Mouse (Mus musculus) mesoderm, embryonic 11.5 days (tissue): ENCODE measurements at regions not wholly inside any gene's neighbourhood (a gene's known extent, or its start where the extent isn't known, plus 50 kb on each side); places are given as distances from the start of the nearest gene placed in this dataset.
"Not testable (repeated sequence)": the region's sequence is repeated elsewhere in the genome, so short reads cannot be mapped to it uniquely, and the experiment has no call there.

Experiments
- DNase-seq: peaks from one replicate; pipeline ENCODE4 v3.0.0-alpha.2; 2012; ENCODE audit warnings: low read depth, low spot score

DNA sequence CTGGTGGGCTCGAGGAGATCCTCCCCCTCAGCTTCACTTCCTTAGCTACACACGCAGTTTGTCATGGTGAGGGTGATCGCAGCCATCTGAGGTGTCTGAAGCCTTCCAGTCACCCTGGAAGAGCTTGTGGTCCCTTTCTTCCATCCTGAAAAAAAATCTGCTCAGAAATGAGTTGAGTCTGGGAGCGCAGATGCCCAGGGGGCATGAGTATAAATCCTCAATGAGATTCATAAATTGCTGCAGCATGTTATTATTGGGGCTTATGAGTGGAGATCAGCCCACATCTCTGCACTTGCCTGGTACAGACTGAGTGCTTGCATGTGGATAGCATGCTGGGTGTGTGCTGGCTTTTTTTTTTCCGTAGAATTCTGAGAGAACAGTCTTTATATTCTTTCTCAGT lies 247.6 kb downstream of the Enc1 start:
- DNase-seq, result no peak

DNA sequence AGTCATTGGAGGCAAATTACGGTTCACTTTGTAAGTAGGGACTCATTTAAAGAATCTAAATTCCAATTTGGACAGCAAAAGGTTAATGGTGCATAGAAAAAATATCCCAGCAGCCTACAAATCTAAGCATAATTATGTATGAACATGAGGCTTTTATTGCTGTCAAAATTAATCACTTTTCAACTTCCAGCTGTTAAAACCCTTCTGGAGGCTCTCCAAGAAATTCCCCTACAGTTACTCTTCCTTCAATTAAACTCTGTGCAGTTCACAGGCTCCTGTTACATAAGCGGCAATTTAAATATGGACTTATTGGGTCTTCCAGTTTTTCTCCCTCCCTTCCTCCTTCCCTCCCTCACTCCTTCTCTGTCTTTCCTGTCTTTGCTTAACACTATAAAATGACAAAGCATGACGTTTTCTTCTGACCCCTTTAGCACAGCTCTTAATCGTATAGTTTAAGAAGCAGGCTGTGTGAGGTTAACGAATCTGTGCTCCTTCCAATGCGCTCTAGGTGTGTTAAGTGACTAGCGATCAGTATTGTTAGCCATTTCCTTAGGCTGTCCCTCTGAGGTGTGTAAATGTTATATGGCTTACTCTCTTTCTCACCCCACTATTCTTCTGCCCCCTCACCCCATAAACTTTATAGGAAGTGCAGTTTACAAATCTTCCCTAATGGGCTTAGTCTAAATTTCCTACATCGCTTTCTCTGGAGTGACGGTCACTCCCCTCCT lies 247.0 kb downstream of the Enc1 start:
- no peak for DNase-seq

DNA sequence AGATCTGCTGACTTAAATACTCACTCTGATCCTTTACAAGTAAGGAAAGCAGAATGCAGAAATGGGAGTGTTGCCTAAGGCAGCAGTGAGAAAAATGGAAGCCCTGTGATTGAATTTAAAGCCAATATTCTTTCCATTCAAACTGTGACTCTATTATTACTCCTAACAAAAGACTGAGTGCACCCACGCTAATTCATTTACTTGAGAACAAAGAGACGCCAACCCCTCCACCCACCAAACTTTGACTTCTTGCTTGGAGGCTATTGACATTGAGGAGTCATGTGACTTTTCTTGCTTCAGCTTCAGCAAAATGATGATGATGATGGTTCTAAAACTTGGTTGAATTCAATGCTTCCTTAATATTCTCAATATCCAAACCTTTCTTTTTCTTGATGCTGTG lies 245.6 kb downstream of the Enc1 start:
- DNase-seq, result no peak

DNA sequence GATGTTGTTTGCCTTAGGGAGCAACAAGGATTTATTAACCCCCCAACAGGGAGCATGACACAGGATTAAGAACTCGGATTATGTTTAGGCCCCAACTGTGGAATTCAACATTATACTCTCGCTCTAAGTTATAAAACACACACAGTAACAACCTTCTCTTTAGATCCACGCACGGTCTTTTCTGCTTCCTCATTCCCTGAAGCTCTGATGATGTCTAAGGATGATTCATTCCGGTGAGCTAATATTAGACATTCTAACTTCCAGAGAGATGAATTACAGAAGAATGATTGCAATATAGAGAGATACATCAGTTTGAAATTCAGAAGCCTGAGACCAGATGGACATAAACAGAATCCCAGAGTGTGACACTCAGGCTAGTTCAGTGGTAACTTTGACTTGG lies 245.0 kb downstream of the Enc1 start:
- no peak for DNase-seq

DNA sequence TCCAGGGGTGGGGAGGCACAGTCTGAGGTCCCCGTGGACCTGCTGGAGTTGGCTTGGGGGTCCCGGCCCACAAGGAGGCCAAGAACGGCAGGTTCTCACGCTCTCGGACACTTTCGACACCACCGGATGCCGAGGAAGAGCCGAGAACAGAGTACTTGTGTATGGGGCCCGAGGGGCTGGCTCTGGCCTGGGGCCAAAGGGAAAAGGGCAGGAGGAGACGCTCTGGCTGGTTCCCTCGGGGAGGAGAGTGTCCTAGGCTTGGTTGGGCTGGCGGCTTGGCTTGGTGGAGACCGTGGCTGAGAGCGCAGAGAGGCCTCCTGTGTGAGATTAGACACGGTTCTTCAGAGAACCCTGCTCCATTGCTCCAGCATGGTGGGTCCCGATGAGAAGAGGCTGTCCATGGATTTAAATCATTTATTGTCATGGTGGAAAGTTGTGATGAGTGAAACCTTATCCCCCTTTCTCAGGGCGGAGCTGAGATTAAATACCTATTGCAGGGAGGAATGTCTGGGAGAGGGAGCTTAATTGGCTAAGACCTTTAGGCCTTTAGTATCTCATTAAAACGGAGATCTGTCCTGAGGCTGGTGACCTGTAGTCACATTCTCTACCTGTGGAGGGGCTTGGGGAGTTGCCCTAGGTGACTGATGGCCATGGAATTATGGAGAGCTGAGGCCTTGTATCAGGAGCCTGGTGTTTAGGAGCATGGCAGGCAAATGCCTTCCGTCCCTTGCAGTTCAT lies 244.1 kb downstream of the Enc1 start:
- no peak for DNase-seq

DNA sequence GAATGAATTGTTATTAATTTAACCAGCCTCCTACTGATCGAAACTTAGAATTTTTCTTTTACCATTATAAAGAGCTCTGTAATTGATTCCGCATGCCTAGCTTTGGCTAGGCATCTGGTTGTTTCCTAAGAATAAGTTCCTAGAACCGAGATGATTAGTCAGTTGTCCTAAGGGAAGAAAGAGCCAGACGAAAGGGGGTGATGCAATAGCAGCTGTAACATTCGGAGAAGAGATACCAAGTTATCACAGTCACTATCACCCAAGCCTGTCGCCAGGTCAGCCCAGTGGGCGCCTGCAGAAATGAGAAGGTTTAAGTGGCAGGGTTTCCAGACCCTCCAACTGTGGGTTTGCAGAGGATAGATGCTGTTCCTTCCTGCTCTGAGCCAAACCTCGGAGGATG lies 242.8 kb downstream of the Enc1 start:
- DNase-seq, result no peak

DNA sequence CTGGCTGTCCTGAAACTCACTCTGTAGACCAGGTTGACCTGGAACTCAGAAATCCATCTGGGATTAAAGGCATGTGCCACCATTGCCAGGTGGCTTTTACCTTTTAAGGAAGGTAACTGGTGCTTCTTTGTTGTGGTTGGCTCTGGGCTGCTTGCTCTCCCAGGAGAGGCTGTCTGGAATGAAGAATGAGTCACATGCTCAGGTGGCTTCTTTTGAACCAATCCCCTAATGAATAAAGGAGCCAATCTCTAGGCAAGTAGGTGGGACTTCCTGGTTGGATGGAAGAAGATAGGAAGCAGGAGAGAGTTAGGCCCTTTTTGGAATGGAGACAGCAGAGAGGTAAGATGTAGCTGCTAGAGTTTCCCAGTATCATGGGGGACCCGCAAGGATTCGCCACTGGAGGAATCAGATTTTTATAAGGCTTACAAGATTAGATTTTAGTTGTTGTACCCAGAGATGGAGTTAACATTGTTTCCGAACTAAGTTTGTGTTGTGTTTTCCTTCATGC lies 241.6 kb downstream of the Enc1 start:
- no peak for DNase-seq

DNA sequence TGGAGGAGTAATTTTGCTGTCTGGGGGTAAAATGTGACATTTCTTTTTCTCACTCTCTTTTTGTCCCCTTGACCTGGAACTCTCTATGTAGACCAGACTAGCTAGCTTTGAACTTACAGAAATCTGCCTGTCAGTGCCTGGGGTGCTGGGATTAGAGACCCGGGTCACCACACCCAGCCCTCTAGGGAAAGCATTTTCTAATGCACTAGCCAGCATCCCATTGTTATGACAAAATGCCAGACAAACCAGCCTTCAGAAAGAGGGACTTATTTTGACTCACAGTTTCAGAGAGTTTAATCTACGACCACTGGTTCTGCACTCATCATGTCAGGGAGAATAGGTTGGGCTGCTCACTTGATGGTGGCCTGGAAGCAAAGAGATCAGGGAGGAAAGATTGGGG lies 240.4 kb downstream of the Enc1 start:
- no peak for DNase-seq

DNA sequence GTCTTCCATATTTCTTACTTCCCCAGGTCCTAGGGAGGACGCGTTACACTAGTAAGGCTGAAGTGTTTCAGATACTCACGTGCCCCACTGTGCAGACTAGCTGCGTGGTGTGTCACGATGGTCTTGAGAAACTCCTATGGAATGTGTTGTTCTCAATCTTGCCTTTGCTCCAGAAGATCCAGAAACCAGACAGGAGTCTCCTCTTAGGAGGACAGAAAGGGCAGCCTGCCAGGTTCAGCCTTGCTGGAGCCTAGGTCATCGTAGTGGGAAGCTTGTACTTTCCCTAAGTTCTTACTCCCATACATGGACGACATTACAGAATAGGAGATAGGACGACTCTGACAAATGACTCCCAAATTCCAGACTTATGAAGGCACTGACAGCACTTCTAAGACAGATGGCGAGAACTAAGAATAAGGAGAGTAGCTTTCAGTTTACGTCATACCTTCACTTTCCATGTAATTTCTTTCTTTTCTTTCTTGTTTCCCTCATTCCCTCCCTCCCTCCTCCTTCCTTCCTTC lies 238.2 kb downstream of the Enc1 start:
- DNase-seq, result no peak

DNA sequence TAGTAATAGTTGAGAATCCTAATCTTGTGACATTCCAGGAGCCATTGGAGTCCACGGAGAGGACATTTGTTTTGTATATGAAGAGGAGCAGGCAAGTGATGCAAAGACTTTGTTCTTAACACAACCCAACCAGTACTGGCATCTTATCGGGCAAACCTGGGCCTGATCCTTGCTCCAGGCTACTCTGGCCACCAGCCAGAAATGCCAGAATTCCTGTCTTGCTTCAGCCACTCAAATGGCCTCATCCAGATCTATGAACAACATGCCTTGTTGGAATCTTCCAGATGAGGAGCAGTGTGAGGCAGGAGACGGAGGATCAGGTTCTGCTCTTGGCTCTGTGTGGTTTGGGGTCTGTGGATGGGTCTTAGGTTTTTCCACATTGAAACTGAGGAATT lies 233.1 kb downstream of the Enc1 start:
- no peak for DNase-seq

DNA sequence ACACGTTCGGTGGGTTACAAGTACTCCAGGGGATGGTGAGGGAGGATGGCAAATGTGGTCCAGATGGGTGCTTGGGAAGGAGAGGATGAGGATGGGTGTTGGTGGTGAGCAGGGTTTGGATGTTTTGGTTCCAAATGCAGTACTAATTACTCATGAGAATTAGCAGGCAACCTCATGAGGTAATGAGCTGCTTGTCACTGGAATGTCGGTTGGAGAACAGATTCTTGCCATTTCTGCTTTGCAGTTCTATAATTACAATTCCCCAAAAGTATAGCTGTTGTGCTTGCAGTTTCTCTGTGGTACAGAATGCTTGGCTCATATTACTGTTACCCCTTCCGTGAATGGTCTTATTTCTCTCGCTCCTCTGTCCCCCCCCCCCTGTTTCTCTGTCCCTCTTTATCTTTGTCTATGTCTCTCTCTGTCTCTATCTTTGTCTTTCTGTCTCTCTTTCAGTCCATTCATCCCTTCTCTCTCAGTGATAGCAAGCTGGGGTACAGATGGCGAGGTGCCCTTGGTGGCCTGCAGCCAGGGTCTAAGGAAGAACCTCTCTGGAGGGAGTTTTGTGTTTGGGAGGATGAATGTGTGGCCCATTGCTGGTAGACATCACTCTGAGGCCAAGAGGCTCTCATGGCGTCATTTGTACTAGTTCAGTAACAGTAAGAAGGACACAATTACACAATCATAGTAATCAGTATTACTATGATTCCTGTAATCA lies 232.5 kb downstream of the Enc1 start:
- DNase-seq, result no peak

DNA sequence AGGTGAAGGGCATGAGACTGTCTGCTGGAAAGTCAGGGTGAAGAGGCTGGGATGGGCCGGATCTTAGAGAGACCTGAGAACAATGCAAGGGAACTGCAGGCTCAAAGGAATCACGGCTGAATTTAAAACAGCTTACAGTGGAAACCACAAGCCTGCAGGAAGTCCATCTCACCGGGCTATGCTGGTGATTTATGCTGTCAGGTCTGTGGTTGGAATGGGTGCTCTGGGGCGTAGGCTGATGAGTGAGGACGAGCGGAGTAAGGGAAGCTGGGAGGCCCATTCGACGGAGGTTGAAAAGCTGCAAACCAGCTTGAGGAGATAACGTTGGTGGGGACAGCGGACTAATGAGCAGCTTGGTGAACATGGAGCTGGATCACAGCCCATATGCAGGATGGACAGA lies 229.1 kb downstream of the Enc1 start:
- no peak for DNase-seq

DNA sequence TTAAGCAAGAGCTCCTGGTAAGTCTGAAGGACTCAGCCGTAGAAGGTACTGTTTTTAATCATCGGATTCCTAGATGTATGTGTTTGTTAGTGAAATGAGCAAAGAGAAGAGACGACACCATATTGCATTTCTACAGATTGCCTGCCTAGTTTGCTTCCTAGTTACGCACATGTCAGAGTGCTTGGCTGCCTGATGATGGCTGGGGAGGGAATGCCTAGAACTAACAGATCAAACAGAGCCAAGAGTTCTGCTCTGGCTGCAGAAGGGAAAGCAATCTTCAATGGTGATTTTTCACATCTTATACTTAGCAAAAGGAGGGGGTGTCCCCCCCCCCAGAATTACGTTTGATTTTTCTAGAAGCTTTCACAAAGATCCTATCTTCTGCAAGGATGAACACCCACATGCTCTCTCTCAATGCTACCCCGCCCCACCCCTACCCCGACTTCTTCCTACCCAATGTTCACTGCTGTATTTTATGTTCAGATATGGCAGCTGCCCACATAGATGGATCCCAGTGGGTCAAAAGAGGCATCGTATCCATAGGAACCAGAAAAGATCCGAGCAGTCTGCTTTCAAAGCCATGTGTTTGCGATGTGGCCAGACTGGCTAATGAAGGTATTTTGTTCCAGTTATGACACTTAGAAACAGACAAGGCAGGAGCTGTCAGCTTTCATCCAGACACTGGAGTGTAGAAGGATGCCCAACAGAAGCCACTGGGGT lies 228.1 kb downstream of the Enc1 start:
- no peak for DNase-seq

DNA sequence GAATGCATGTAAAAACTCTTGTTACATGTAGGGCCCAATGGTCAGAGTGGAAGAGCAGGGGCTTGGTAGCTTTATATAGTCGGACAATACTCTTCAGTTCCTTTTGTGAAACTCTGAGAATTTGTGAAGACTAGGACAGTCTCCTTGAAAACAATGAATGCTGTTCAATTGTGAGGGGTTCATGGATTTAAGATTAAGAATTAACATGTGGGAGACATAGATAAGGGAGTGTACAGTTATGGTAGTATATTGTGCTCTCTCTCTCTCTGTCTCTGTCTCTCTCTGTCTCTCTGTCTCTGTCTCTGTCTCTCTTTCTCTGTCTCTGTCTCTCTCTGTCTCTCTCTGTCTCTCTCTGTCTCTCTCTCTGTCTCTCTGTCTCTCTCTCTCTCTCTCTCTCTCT lies 225.7 kb downstream of the Enc1 start:
- not testable (repeated sequence) for DNase-seq

DNA sequence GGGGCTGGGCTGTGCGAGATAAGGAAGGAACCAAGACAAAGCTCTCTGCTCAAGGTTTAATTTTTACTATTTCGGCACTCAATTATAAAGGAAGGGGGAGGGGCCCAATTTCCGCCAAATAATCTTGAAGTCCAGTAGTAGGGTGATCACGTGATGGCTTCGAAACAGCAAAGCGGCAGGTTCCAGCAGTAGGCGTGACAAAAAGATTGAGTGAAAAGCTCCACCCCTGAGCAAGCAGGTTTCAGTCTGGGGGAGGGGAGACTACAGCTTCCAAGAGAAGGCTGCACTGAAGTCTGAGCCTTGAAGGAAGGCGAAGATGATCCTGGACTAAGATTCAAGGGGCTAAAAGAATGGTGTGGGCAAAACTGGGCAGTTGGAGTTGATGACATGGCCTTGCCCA lies 222.9 kb downstream of the Enc1 start:
- no peak for DNase-seq

DNA sequence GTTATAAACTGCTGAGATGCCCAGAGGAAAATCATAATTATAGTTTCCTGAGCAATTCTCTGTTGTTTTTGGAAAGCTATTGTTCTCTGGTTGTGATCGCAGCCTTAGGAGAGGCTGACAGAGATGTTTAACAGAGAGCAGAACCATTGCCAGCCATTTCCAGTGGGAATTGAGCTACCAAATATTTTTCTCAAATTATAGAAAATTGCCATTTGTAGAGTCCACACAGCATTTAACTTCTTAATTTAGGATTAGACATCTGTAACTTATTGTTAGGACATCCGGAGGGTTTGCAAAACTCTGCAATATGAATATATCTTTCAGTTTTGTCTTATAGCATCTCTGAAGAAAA lies 222.0 kb downstream of the Enc1 start:
- DNase-seq, result no peak

DNA sequence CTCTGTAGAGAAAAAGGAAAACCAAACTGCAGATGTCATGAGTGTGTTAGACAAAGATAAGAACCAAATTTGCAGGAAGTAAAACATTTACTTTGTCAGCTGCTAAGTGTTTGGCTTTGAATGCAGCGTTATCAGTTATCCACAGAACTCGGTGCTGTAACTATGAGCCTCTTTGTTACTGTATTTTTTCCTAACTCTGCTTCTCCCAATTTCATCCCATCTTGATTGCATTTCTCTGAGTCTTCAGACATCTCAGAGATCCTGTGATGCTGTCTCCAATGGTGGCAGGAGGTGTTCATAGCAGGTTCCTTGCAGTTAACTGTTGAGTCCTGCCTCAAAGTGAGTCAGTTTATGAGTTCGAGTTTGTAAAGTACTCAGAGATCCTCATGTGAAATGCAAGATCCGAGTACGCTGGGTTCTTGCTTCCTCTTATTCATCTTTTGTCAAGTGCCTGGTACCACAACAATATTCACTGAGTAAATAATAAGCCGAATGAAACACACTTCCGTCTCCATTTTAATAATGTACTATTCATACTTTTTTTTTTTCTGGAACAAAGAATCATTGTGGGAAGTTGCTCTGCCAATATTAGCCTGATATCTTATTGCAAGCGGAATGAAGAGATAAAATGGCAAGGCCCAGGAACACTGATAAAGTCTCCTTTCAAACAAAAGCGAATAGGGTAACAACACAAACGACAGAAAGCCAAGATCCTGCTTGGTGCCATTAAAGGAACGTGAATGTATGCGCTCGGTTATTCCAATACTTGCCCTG lies 221.4 kb downstream of the Enc1 start:
- no peak for DNase-seq

DNA sequence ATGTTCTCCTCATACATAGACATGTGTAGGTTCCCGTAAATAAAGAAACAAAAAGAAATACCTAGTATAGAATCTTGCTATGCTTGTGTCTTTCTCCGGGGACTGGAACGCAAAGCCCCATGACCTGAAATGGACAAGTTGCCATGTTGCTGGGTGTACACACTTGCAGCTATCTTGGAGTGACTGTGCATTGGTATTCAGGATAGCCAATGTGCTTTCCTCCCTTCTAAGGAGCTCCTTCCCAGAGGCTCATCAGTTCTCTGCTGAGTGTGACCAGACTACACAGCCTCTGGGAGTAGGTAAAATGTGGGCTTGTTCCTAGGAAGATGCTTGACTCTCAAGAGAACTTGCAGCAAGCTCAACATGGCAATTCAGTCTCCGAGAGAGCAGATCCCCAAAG lies 220.3 kb downstream of the Enc1 start:
- DNase-seq, result no peak

DNA sequence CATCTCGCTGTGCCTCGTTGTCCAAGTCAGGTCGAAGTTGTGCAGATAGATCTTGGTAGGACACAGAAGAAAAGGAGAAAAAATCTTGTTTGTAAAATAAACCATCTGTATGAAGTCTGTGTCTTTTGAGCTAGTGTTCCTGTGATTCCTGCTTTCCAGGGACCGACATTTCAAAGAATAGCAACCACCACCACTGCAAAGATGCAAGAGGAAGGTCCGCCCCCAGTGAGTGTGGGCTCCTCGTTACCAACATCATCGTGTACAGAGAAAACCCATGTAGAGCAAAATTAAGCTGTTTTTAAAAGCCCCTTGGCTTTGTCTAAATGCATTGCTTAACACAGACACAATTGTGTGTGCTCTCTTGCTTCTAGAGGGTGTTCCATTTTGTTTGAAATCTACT lies 218.2 kb downstream of the Enc1 start:
- DNase-seq, result no peak

DNA sequence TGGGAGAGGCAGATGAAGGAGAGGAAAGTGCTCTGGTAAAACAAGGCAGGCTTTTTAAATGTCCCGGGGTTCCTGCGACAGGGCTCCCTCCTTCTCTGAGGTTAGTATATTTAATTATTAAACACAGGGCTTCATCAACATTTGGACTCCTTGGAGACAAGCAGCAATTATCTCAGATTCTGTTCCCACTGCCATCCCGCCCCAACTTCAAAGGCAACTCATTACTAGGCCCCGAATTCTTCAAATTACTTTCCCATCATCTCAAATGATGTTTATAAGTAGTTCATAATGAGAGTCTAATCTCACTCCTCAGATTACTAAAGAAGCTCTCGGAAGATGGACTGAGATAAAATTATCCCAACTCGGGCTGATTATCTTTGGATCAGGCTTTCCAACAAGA lies 215.1 kb downstream of the Enc1 start:
- no peak for DNase-seq

DNA sequence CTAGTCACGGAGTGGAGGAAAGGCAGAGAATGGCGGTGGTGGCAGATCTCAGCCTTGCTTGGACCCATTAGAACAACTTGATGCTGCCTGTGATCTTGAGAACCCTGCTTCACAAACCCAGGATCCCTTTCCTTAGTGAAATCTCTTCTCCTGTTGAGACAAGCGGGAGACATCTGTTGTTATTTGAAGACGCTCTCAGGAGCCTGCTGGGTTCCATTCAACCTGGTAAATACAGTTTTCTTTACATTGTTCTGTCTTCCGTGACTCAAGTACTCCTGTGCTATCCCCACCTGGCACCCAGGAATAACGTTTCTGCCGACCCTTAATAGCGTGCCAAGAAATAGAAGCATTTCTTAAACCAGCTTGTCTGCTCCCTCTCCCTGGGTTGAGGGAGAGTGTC lies 213.8 kb downstream of the Enc1 start:
- no peak for DNase-seq
